Mouse (Mus musculus): ENCODE data around the gene Sdcbp2. TPM values are rescaled to one million over a fixed set of nuclear protein-coding genes. Genes with fewer than 3 reads are reported as not detected.
"Not testable (repeated sequence)": the region's sequence is repeated elsewhere in the genome, so short reads cannot be mapped to it uniquely, and the experiment has no call there.

Sdcbp2 gene
- polyA plus RNA-seq, 1 experiment from 2014 or later, result 1.9 TPM

- Histone ChIP-seq H3K9me3 (ENCODE audit: control insufficient read depth, low read length) (no peaks in the 10 kb centered on the region), H3K27me3 (ENCODE audit: control insufficient read depth, insufficient read depth, low read length) (no peaks in the 10 kb centered on the region), H3K27ac (ENCODE audit: low read depth, low read length) (peak overlapping the region; percentile 37; the same call in 1 of the 2 replicates), H3K4me2 (replicated peaks; ENCODE audit: low read depth, low read length) (no peak overlapping the region), H3K4me1 (ENCODE audit: control insufficient read depth, insufficient read depth, low read length) (no peaks in the 10 kb centered on the region), H3K9ac (ENCODE audit: low read depth, low read length) (no peak overlapping the region), H3K4me3 (ENCODE audit: low read length) (no peak overlapping the region), H3K36me3 (ENCODE audit: control insufficient read depth, insufficient read depth, low read length) (no peaks in the 10 kb centered on the region)
- ATAC-seq (ENCODE audit: low FRiP score, low TSS enrichment), result peak; percentile 92
- WGBS, result 17% methylated on average over 3 of the region's 3 CpGs
Measured at GRCm38 (mm10) chr2:151609974-151610373, 37.6 kb downstream of the Sdcbp2 start.

- H3K9ac ChIP-seq (ENCODE audit: low read depth, low read length); H3K9me3 ChIP-seq (ENCODE audit: control insufficient read depth, low read length); ATAC-seq (ENCODE audit: low FRiP score, low TSS enrichment); H3K4me3 ChIP-seq (ENCODE audit: low read length); H3K27ac ChIP-seq (ENCODE audit: low read depth, low read length); H3K4me1 ChIP-seq (ENCODE audit: control insufficient read depth, insufficient read depth, low read length); H3K36me3 ChIP-seq (ENCODE audit: control insufficient read depth, insufficient read depth, low read length); H3K27me3 ChIP-seq (ENCODE audit: control insufficient read depth, insufficient read depth, low read length); H3K4me2 ChIP-seq (replicated peaks; ENCODE audit: low read depth, low read length): not testable (repeated sequence)
- WGBS, result 87% methylated on average over 6 of the region's 8 CpGs
Measured at GRCm38 (mm10) chr2:151615779-151616178, 43.4 kb downstream of the Sdcbp2 start.

DNA sequence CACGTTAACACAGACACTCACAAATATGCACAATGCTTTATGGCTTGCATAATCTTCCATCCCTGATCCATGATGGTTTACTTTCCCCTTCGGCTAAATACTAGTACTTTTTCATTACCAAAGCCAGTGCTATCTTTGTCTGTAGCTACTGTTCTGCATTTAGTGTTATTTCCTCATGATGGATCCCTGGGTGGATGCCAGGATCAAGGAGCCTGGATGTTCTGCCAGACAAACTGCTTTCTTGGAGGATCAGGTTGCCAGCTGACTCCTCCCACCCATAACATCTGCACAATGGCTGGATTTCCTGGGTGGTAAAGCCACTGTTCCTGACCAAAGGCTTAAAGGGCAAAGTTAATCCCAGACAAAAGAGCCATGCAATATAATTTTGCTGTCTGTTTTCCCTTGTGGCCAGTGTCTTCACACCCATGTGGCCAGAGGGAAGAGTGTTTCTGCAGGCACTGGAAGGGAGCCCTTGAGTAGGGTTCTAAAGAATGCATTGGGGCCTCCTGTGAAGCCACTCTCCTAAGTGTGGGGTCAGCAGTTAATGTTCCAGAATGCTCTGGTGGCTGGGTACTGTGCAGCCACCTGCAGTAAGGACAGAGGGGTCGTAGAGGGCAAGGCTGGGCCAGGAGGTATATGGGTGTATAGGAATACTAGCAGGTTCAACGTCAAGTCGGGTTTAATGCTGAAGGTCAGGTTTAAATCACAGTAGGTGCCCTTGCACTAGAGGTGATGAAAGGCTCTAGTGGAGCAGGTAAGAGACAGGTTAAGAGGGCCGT, 44.3 kb downstream of the Sdcbp2 start:
- Histone ChIP-seq H3K9ac (ENCODE audit: low read depth, low read length) (no peak overlapping the region), H3K4me2 (replicated peaks; ENCODE audit: low read depth, low read length) (no peak overlapping the region), H3K27me3 (ENCODE audit: control insufficient read depth, insufficient read depth, low read length) (no peaks in the 10 kb centered on the region), H3K27ac (ENCODE audit: low read depth, low read length) (no peak overlapping the region), H3K4me1 (ENCODE audit: control insufficient read depth, insufficient read depth, low read length) (no peaks in the 10 kb centered on the region), H3K9me3 (ENCODE audit: control insufficient read depth, low read length) (no peaks in the 10 kb centered on the region), H3K4me3 (ENCODE audit: low read length) (no peak overlapping the region), H3K36me3 (ENCODE audit: control insufficient read depth, insufficient read depth, low read length) (no peaks in the 10 kb centered on the region)
- WGBS, result 52% methylated on average over 6 of the region's 6 CpGs
- ATAC-seq (ENCODE audit: low FRiP score, low TSS enrichment), result peak; percentile 73; the same call in 1 of the 2 replicates

DNA sequence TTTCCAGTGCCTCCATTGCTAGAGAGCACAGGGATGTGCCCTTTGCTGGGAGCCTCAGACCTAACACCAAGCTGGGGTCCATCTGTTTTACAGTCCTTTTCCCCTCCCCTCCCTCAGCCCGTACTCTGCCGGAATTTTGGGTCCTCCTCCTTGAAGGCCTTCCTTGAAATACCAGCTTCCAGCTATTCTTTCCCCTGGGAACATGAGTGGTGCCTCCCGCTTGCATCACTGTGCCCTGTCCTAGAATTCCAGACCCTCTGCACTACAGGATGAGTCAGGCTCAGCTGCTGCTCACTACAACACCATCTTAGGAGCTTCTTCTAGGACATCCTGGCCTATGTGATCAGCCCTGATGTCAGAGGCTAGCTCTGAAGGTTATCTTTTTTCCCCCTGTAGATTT, 51.4 kb downstream of the Sdcbp2 start:
- Histone ChIP-seq H3K4me2 (replicated peaks; ENCODE audit: low read depth, low read length) (no peak overlapping the region), H3K27ac (ENCODE audit: low read depth, low read length) (no peak overlapping the region), H3K9me3 (ENCODE audit: control insufficient read depth, low read length) (no peaks in the 10 kb centered on the region), H3K36me3 (ENCODE audit: control insufficient read depth, insufficient read depth, low read length) (no peaks in the 10 kb centered on the region), H3K9ac (ENCODE audit: low read depth, low read length) (no peak overlapping the region), H3K27me3 (ENCODE audit: control insufficient read depth, insufficient read depth, low read length) (no peaks in the 10 kb centered on the region), H3K4me1 (ENCODE audit: control insufficient read depth, insufficient read depth, low read length) (no peaks in the 10 kb centered on the region), H3K4me3 (ENCODE audit: low read length) (no peak overlapping the region)
- no peak for ATAC-seq (ENCODE audit: low FRiP score, low TSS enrichment)
- WGBS, result 41% methylated on average over 3 of the region's 3 CpGs

GRCm38 (mm10) chr2:151626296-151626695, 53.9 kb downstream of the Sdcbp2 start:
- H3K9ac ChIP-seq (ENCODE audit: low read depth, low read length), result no peak overlapping the region
- no peaks in the 10 kb centered on the region for H3K9me3 ChIP-seq (ENCODE audit: control insufficient read depth, low read length)
- no peaks in the 10 kb centered on the region for H3K4me1 ChIP-seq (ENCODE audit: control insufficient read depth, insufficient read depth, low read length)
- H3K4me2 ChIP-seq (replicated peaks; ENCODE audit: low read depth, low read length), result no peak overlapping the region
- no peak overlapping the region for H3K27ac ChIP-seq (ENCODE audit: low read depth, low read length)
- 89% methylated on average over 7 of the region's 7 CpGs for WGBS
- no peak overlapping the region for H3K4me3 ChIP-seq (ENCODE audit: low read length)
- H3K36me3 ChIP-seq (ENCODE audit: control insufficient read depth, insufficient read depth, low read length), result no peaks in the 10 kb centered on the region
- no peak for ATAC-seq (ENCODE audit: low FRiP score, low TSS enrichment)
- H3K27me3 ChIP-seq (ENCODE audit: control insufficient read depth, insufficient read depth, low read length), result peaks cover 7% of the 10 kb centered on the region; the same call in 1 of the 2 replicates

DNA sequence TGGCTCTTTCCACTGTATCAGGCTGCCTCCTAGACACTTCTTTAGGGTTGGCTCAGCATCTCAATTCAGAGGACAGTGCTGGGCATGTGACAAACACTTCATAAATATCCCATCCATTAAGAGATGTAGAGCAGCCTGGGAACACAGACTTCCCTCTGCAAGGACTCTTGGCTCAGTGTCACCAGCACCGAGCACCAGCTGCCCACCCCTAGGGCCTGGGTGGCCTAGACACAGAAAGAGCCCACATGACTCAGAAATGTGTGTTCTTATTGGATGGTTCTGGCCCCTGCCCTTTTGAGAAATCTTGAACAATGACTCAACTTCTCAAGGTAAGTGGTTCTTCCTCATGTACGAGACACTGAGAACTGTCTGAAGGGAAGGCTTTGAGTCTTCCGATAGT, 55.6 kb downstream of the Sdcbp2 start:
- no peak overlapping the region for H3K4me2 ChIP-seq (replicated peaks; ENCODE audit: low read depth, low read length)
- H3K9me3 ChIP-seq (ENCODE audit: control insufficient read depth, low read length), result no peaks in the 10 kb centered on the region
- no peaks in the 10 kb centered on the region for H3K36me3 ChIP-seq (ENCODE audit: control insufficient read depth, insufficient read depth, low read length)
- no peak overlapping the region for H3K4me3 ChIP-seq (ENCODE audit: low read length)
- H3K27ac ChIP-seq (ENCODE audit: low read depth, low read length), result no peak overlapping the region
- no peak overlapping the region for H3K9ac ChIP-seq (ENCODE audit: low read depth, low read length)
- no peaks in the 10 kb centered on the region; the same call in 1 of the 2 replicates for H3K4me1 ChIP-seq (ENCODE audit: control insufficient read depth, insufficient read depth, low read length)
- peaks cover 23% of the 10 kb centered on the region for H3K27me3 ChIP-seq (ENCODE audit: control insufficient read depth, insufficient read depth, low read length)
- no peak for ATAC-seq (ENCODE audit: low FRiP score, low TSS enrichment)
- 82% methylated on average over 3 of the region's 3 CpGs for WGBS

GRCm38 (mm10) chr2:151629310-151629709, 56.9 kb downstream of the Sdcbp2 start:
- Histone ChIP-seq H3K27me3 (ENCODE audit: control insufficient read depth, insufficient read depth, low read length) (peaks cover 29% of the 10 kb centered on the region), H3K4me2 (replicated peaks; ENCODE audit: low read depth, low read length) (no peak overlapping the region), H3K9ac (ENCODE audit: low read depth, low read length) (no peak overlapping the region), H3K27ac (ENCODE audit: low read depth, low read length) (no peak overlapping the region), H3K4me1 (ENCODE audit: control insufficient read depth, insufficient read depth, low read length) (no peaks in the 10 kb centered on the region; the same call in 1 of the 2 replicates), H3K4me3 (ENCODE audit: low read length) (no peak overlapping the region), H3K36me3 (ENCODE audit: control insufficient read depth, insufficient read depth, low read length) (no peaks in the 10 kb centered on the region), H3K9me3 (ENCODE audit: control insufficient read depth, low read length) (no peaks in the 10 kb centered on the region)
- no peak for ATAC-seq (ENCODE audit: low FRiP score, low TSS enrichment)
- WGBS, result 78% methylated on average over 7 of the region's 7 CpGs

GRCm38 (mm10) chr2:151631406-151632158, 59.2 kb downstream of the Sdcbp2 start:
- H3K36me3 ChIP-seq (ENCODE audit: control insufficient read depth, insufficient read depth, low read length), result no peaks in the 10 kb centered on the region
- H3K9me3 ChIP-seq (ENCODE audit: control insufficient read depth, low read length), result no peaks in the 10 kb centered on the region
- peak overlapping the region; percentile 98 for H3K4me2 ChIP-seq (replicated peaks; ENCODE audit: low read depth, low read length)
- H3K27me3 ChIP-seq (ENCODE audit: control insufficient read depth, insufficient read depth, low read length), result peaks cover 29% of the 10 kb centered on the region
- H3K9ac ChIP-seq (ENCODE audit: low read depth, low read length), result peak overlapping the region; percentile 55
- no peaks in the 10 kb centered on the region; the same call in 1 of the 2 replicates for H3K4me1 ChIP-seq (ENCODE audit: control insufficient read depth, insufficient read depth, low read length)
- no peak overlapping the region for H3K27ac ChIP-seq (ENCODE audit: low read depth, low read length)
- no peak for ATAC-seq (ENCODE audit: low FRiP score, low TSS enrichment)
- peak overlapping the region; percentile 62 for H3K4me3 ChIP-seq (ENCODE audit: low read length)
- WGBS, result 3% methylated on average over 22 of the region's 22 CpGs
